Mouse (Mus musculus) kidney, adult 2 months (tissue): ENCODE measurements around the gene Cacng4. TPM values are rescaled to one million over a fixed set of nuclear protein-coding genes. Genes with fewer than 3 reads are reported as not detected.

Source experiments
- DNase-seq: peaks from one replicate; pipeline ENCODE4 v3.0.0; 2021
- H3K27ac ChIP-seq: fragments of 200-500 bp; 2 replicates; pipeline ENCODE4 v1.5.1; 2012; ENCODE audit warnings: low read depth, low read length, control low read depth, inconsistent platforms; ENCODE audit not compliant: insufficient read depth
- H3K27me3 ChIP-seq: fragments of 200-500 bp; replicated peaks from 2 replicates; pipeline ENCODE4 v1.6.1; 2012; ENCODE audit warnings: mild to moderate bottlenecking, moderate library complexity, low read length, inconsistent platforms; ENCODE audit not compliant: control insufficient read depth, insufficient read depth
- H3K36me3 ChIP-seq: fragments of 200-500 bp; 2 replicates; pipeline ENCODE4 v1.6.1; 2012; ENCODE audit warnings: mild to moderate bottlenecking, moderate library complexity, low read length, inconsistent platforms; ENCODE audit not compliant: control insufficient read depth, insufficient read depth
- H3K4me1 ChIP-seq: fragments of 200-500 bp; 2 replicates; pipeline ENCODE4 v1.6.1; 2011; ENCODE audit warnings: low read length; ENCODE audit not compliant: control insufficient read depth, insufficient read depth
- H3K4me3 ChIP-seq: fragments of 200-500 bp; 2 replicates; pipeline ENCODE4 v1.5.1; 2011; ENCODE audit warnings: mild to moderate bottlenecking, low read depth, low read length, control low read depth; ENCODE audit not compliant: insufficient read depth
- CTCF ChIP-seq: fragments of 200-500 bp; conservative IDR thresholded peaks from 2 replicates; pipeline ENCODE4 v1.5.1; 2011; ENCODE audit warnings: low read depth, mild to moderate bottlenecking, control low read depth, low read length, moderate library complexity, mixed read lengths; ENCODE audit not compliant: insufficient read depth, insufficient read length
- POLR2A ChIP-seq: fragments of 200-500 bp; IDR thresholded peaks from one replicate; pipeline ENCODE4 v1.6.1; 2011; ENCODE audit warnings: low read depth, low read length, control low read depth
- WGBS: fragments of 180-500 bp; shearing (Covaris S2); methylation state at CpG from one replicate; pipeline ENCODE4 v1.1.7; 2018; 5-methylcytosine and 5-hydroxymethylcytosine counted together
- polyA plus RNA-seq: library from polyadenylated mRNA; depleted of rRNA; stranded (reverse); fragments of >200 nt; gene quantifications from 2 replicates; pipeline ENCODE4 v1.2.3, GENCODE M21; 2012; rRNA removed

Cacng4 gene
- polyA plus RNA-seq = 0.31 and 0.69 TPM in 2 replicates

DNA sequence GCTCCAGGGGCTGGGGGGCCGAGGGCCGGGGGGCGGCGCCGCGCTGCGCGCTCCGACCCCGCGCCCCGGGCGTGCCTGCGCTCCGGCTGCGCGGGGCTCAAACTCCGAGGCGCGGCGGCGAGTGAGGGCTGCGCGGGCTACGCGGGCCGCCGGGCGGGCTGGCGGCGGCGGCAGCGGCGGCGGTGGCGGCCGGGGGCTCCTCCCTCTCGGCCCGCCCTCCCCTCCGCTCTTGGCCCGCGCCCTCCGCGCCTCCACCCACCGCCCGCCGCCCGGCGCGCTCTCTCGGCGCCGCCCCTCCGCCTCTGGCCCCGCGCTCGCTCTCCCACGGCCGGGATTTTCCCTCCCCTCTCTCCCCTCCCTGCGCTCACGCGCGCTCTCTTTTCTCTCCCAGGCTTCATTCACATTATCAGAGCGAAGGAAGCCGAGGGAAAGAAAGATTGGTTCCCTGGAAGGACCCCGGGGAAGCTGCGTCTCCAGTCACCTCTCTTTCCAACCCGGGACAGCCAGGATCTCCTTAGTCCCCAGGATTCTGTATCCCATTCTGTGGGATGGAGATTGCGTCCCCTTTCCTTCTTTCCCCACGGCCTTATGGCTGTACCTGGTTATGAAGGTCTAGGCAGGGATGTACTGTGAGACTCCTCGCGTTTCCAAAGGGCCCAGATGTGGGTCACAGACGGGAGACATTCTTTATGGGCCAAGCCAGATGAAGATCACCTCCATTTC, at the start of gene Cacng4:
Cacng4 (minus strand) TSS at position 11 of the 723 bp plus-strand sequence.
- 11% methylated on average over 45 of the region's 73 CpGs for WGBS
- H3K4me3 ChIP-seq = peak within 1 kb of the TSS; percentile 46
- TF ChIP-seq POLR2A (no peak), CTCF (no peak)
- peak; percentile 19 for DNase-seq
- H3K4me1 ChIP-seq = no peaks in the 10 kb centered on the region
- H3K27ac ChIP-seq = no peak within 1 kb of the TSS
- H3K36me3 ChIP-seq = no peaks in the 10 kb centered on the region
- no peaks in the 10 kb centered on the region; the same call in 1 of the 2 replicates for H3K27me3 ChIP-seq

DNA sequence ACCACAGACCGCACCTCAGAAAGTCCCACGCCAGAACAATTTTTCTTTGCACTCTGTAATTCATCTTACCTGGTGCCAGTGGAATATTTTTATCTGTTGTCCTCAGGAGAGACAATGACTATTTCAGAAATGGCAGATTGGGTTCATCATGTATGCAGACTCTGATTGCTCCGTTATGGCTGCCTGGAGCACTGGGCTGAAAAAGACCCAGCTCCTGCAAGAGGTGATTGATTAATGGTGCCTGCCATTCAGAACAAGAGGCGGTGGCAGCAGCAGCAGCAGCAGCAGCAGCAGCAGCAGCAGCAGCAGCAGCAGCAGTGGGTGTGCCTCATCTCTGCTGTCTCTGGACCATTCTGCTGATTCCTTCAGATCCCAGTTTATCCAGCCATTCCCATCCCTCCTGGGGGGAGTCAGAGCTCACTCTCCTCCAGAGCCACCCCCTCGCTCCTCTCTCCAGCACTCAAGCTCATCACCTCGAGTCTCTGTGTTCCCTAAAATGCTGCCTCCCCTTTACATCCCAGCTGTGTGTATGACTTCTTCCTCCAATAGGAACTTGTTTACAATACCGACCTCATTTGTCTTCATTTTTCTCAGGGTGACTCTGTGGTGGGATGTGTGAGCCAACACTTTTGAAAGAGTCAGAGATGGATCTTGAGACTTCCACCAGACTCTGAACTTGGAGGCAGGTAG, 39.1 kb upstream of the Cacng4 start:
- Histone ChIP-seq H3K36me3 (no peaks in the 10 kb centered on the region), H3K27me3 (no peaks in the 10 kb centered on the region; the same call in 1 of the 2 replicates)

DNA sequence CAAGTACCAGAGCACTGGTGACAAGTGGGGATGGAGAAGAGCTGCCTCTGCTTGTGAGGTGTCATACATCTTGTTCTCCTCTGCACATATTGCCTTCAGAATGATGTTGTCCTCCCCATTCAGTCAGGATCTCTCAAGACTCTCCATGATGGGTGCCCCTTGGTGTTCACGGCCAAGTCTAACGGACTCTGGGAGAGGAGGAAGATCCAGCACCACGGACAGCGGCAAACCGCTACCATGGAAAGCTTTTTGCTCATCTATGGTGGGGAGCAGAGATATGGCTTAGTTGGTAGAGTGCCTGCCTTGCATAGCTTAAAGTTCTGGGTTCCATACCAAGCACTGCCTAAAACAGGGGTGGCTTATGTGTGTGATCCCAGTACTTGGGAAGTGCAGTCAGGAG, 22.8 kb upstream of the Cacng4 start:
- WGBS = 47% methylated on average over 5 of the region's 5 CpGs
- Histone ChIP-seq H3K27me3 (no peaks in the 10 kb centered on the region), H3K27ac (no peak overlapping the region), H3K4me1 (no peaks in the 10 kb centered on the region), H3K4me3 (no peak overlapping the region), H3K36me3 (no peaks in the 10 kb centered on the region)
- TF ChIP-seq POLR2A = no peak
- TF ChIP-seq CTCF = no peak
- no peak for DNase-seq

More for the DNA sequence above, 39.1 kb upstream of the Cacng4 start:
- Histone ChIP-seq H3K4me3 (no peak overlapping the region), H3K4me1 (no peaks in the 10 kb centered on the region), H3K27ac (no peak overlapping the region)
- WGBS = 57% methylated on average over 7 of the region's 7 CpGs
- no peak for TF ChIP-seq POLR2A
- no peak for DNase-seq

DNA sequence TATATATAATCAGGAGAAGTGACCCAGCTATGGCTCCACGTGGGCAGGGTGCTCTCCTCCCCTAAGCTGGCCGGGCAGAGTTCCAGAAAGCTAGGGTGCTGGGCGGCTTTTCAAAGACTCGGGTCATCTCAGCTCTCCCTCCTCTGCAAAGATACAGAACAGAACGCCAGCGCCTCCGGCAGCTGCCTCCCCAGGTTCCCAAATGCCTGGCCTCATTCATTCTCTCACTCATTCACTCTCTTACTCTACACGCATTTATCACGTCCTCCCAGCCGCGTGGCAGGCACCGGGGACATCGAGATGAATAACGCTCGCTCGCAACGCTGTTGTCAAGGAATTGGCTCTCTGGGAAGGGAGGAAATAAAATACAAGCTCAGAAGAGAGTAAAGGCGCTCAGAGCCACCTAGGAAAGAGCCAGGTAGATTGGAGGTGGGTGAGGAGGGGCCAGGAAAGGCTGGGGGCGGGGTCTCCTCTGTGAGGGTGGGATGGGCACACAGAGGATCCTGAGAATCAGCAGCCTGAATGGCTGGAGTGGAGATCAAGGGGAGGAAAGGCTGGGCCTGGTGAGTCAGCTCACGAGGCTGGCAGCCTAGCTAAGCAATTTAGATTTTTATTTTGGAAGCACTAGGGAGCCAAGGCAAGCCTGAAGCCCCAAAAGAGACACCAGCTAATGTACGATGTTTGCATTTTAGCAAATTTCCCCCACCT, 18.7 kb upstream of the Cacng4 start:
- DNase-seq = no peak
- Histone ChIP-seq H3K36me3 (no peaks in the 10 kb centered on the region), H3K27ac (no peak overlapping the region), H3K4me1 (no peaks in the 10 kb centered on the region), H3K4me3 (no peak overlapping the region), H3K27me3 (no peaks in the 10 kb centered on the region)
- 12% methylated on average over 21 of the region's 21 CpGs for WGBS
- TF ChIP-seq CTCF = no peak
- no peak for TF ChIP-seq POLR2A

DNA sequence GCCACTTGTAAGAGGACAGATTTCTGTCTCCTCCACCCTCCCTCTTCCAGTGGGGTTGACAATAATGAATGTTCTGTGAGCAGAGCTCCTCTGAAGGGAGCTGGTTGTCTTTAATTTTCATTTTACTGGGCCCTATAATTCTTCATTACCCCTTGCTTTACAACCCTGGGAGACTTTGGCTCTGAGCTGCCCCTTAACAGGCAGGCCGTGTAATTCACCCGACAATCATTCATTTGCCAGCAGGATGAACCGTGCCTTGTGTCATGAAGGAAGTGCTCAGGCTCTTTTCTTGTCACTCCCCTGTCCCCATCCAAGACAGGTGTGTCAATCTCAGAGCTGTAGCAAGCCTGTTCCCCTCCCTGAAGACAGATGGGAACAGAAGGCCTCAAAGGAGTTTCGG, 18.1 kb upstream of the Cacng4 start:
- H3K27ac ChIP-seq = no peak overlapping the region
- H3K36me3 ChIP-seq = no peaks in the 10 kb centered on the region
- no peak for DNase-seq
- H3K4me3 ChIP-seq = no peak overlapping the region
- H3K4me1 ChIP-seq = no peaks in the 10 kb centered on the region
- 14% methylated on average over 4 of the region's 4 CpGs for WGBS
- TF ChIP-seq POLR2A = no peak
- TF ChIP-seq CTCF = no peak
- H3K27me3 ChIP-seq = no peaks in the 10 kb centered on the region

DNA sequence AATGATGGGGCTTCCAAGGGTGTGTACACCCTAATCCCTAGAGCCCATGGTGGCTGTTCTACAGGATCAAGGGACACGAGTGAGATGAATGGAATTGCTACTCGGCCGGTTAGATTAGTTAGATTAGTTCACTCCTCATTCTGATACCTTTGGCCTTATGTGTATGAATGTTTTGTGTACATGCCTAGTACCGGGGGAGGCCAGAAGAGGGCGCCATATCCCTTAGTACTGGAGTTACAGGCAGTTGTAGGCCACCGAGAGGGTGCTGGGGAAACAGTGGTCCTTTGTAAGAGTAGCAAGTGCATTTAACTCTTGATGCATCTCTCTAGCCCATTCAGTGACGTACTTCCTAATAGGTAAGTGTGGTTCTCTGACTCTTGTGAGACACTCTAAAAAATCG, 14.2 kb upstream of the Cacng4 start:
- no peaks in the 10 kb centered on the region for H3K36me3 ChIP-seq
- no peak overlapping the region for H3K27ac ChIP-seq
- DNase-seq = no peak
- 78% methylated on average over 8 of the region's 8 CpGs for whole genome bisulfite sequencing
- H3K27me3 ChIP-seq = no peaks in the 10 kb centered on the region
- no peaks in the 10 kb centered on the region for H3K4me1 ChIP-seq
- TF ChIP-seq POLR2A = no peak
- peak; percentile 44 for TF ChIP-seq CTCF
- H3K4me3 ChIP-seq = no peak overlapping the region

DNA sequence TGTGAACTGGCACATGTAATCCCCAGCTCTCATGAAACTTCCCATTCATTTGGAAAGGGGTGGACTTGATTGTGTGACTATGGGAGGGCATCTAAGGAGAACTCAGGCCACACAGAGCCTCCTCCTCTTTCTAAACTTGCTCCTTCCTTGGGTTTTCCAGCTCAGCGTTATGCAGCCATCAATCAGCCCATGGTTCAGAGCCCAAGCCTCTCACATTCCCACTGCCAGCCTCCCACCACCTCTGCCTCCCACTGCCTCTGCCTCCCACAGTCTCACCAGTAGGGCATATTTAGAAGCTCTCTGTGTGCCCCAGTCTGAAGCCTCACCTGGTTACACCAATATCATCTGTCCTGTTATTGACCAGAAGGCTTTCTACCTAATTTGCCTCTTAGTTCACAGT, 11.7 kb upstream of the Cacng4 start:
- 29% methylated on average over 1 of the region's 1 CpGs for WGBS
- Histone ChIP-seq H3K27me3 (no peaks in the 10 kb centered on the region), H3K36me3 (no peaks in the 10 kb centered on the region), H3K4me1 (no peaks in the 10 kb centered on the region), H3K27ac (no peak overlapping the region), H3K4me3 (no peak overlapping the region)
- DNase-seq = no peak
- TF ChIP-seq CTCF (no peak), POLR2A (no peak)
